Mouse (Mus musculus): ENCODE measurements around the gene Dhdh. TPM values are rescaled to one million over a fixed set of nuclear protein-coding genes. Genes with fewer than 3 reads are reported as not detected.
"Not testable (repeated sequence)": the region's sequence is repeated elsewhere in the genome, so short reads cannot be mapped to it uniquely, and the experiment has no call there.

Dhdh gene
- polyA plus RNA-seq, 1 experiment from 2014 or later: 3.2 TPM

GRCm38 (mm10) chr7:45461781-45462180 lies 26.8 kb downstream of the Dhdh start:
- WGBS: 81% methylated on average over 4 of the region's 4 CpGs
- no peak overlapping the region for H3K4me3 ChIP-seq (ENCODE audit: low read depth, low read length)
- peaks cover 31% of the 10 kb centered on the region for H3K4me1 ChIP-seq (ENCODE audit: control insufficient read depth, insufficient read depth, low read length)
- peak overlapping the region; percentile 63 for H3K27ac ChIP-seq (replicated peaks; ENCODE audit: low read depth, low read length)
- H3K9me3 ChIP-seq (ENCODE audit: control insufficient read depth, low read length): no peaks in the 10 kb centered on the region
- DNase-seq (ENCODE audit: low spot score) (no peak), ATAC-seq (ENCODE audit: low read depth) (no peak)
- no peak overlapping the region for H3K9ac ChIP-seq (ENCODE audit: low read depth, low read length)
- no peaks in the 10 kb centered on the region for H3K27me3 ChIP-seq (replicated peaks; ENCODE audit: control insufficient read depth, insufficient read depth, low read length)
- peaks cover 61% of the 10 kb centered on the region for H3K36me3 ChIP-seq (ENCODE audit: control insufficient read depth, insufficient read depth, low read length)
- no peak overlapping the region for H3K4me2 ChIP-seq (ENCODE audit: low read depth, low read length)

GRCm38 (mm10) chr7:45461326-45461725 lies 27.3 kb downstream of the Dhdh start:
- no peak for ATAC-seq (ENCODE audit: low read depth)
- Histone ChIP-seq H3K36me3 (ENCODE audit: control insufficient read depth, insufficient read depth, low read length) (peaks cover 64% of the 10 kb centered on the region), H3K9ac (ENCODE audit: low read depth, low read length) (0 out of 2 replicates have a peak overlapping the region, but pooled peaks have one; percentile 25), H3K4me2 (ENCODE audit: low read depth, low read length) (no peak overlapping the region; the same call in 1 of the 2 replicates), H3K27ac (replicated peaks; ENCODE audit: low read depth, low read length) (peak overlapping the region; percentile 78), H3K4me3 (ENCODE audit: low read depth, low read length) (no peak overlapping the region), H3K27me3 (replicated peaks; ENCODE audit: control insufficient read depth, insufficient read depth, low read length) (no peaks in the 10 kb centered on the region), H3K9me3 (ENCODE audit: control insufficient read depth, low read length) (no peaks in the 10 kb centered on the region), H3K4me1 (ENCODE audit: control insufficient read depth, insufficient read depth, low read length) (peaks cover 31% of the 10 kb centered on the region)
- WGBS: 42% methylated on average over 5 of the region's 5 CpGs
- no peak for DNase-seq (ENCODE audit: low spot score)

DNA sequence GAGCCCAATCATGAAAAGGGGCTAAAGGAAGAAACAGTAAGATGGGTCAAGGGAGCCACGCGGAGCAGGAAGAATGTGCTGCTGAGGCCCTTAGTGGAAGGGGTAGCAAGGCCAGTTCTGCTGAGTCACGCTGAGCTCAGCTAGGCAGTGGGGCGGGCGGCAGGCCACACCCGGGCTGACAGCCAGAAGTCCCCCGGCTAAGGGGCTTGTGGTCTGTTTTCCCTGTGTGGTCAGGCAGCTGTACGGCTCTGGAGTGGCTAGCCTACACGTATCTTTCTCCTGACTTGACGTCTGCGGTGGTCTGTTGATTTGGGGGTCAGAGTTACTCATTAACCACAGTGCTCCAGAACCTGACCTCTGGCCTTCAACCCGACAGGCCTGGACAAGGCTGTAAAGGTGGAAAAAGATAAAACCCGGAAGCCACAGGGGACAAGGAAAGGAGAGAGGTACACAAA lies 27.7 kb downstream of the Dhdh start:
- peak overlapping the region; percentile 48 for H3K9ac ChIP-seq (ENCODE audit: low read depth, low read length)
- peak; percentile 89 for DNase-seq (ENCODE audit: low spot score)
- peaks cover 68% of the 10 kb centered on the region for H3K36me3 ChIP-seq (ENCODE audit: control insufficient read depth, insufficient read depth, low read length)

GRCm38 (mm10) chr7:45460377-45460776 lies 28.2 kb downstream of the Dhdh start:
- Histone ChIP-seq H3K4me1 (ENCODE audit: control insufficient read depth, insufficient read depth, low read length) (peaks cover 24% of the 10 kb centered on the region), H3K27ac (replicated peaks; ENCODE audit: low read depth, low read length) (peak overlapping the region; percentile 78), H3K36me3 (ENCODE audit: control insufficient read depth, insufficient read depth, low read length) (peaks cover 73% of the 10 kb centered on the region), H3K9me3 (ENCODE audit: control insufficient read depth, low read length) (no peaks in the 10 kb centered on the region), H3K9ac (ENCODE audit: low read depth, low read length) (peak overlapping the region; percentile 48), H3K27me3 (replicated peaks; ENCODE audit: control insufficient read depth, insufficient read depth, low read length) (no peaks in the 10 kb centered on the region), H3K4me3 (ENCODE audit: low read depth, low read length) (peak overlapping the region; percentile 60), H3K4me2 (ENCODE audit: low read depth, low read length) (peak overlapping the region; percentile 68)
- WGBS: 66% methylated on average over 7 of the region's 7 CpGs
- ATAC-seq (ENCODE audit: low read depth) (no peak), DNase-seq (ENCODE audit: low spot score) (no peak)

More for the DNA sequence above, 27.7 kb downstream of the Dhdh start:
- WGBS: 17% methylated on average over 13 of the region's 13 CpGs
- peak; percentile 4; the same call in 1 of the 2 replicates for ATAC-seq (ENCODE audit: low read depth)
- peak overlapping the region; percentile 68 for H3K4me2 ChIP-seq (ENCODE audit: low read depth, low read length)
- H3K27ac ChIP-seq (replicated peaks; ENCODE audit: low read depth, low read length): peak overlapping the region; percentile 78
- H3K27me3 ChIP-seq (replicated peaks; ENCODE audit: control insufficient read depth, insufficient read depth, low read length): no peaks in the 10 kb centered on the region
- 0 out of 2 replicates have a peak overlapping the region, but pooled peaks have one; percentile 60 for H3K4me3 ChIP-seq (ENCODE audit: low read depth, low read length)
- H3K9me3 ChIP-seq (ENCODE audit: control insufficient read depth, low read length): no peaks in the 10 kb centered on the region
- H3K4me1 ChIP-seq (ENCODE audit: control insufficient read depth, insufficient read depth, low read length): peaks cover 29% of the 10 kb centered on the region

DNA sequence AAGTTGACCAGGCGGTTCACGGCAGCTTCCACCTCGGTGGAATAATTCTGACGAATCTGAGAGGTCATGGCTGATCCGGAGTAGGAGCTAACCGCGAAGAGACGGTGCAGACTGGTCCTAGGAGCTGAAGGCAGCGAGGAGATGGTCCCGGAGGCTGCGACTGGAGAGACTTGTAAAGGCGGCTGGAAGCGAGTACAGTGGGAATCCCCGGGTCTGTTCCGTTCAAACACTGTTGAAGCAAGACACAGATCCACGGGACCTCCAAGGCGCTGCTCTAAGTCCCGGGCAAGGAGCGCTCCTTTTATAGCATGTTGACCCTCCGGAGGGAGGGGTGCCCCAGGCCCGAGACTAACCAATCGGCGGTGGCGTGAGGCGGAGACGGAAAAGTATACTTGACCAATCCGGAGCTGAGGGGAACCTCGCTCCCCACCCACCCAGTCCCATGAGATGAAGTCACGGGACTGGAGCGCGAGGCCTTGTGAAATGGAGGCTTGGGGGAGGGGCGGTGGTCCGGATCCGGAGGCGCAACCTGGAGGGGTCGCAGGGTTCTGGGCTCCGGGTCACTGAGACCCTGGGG lies 29.0 kb downstream of the Dhdh start, which contains the start of gene Ftl1:
Gene Ftl1 (minus strand): TSS at position 321 of the 577 bp plus-strand sequence.
- WGBS: 0% methylated on average over 21 of the region's 37 CpGs
- H3K36me3 ChIP-seq (ENCODE audit: control insufficient read depth, insufficient read depth, low read length): peaks cover 73% of the 10 kb centered on the region
- peak; percentile 94 for ATAC-seq (ENCODE audit: low read depth)

DNA sequence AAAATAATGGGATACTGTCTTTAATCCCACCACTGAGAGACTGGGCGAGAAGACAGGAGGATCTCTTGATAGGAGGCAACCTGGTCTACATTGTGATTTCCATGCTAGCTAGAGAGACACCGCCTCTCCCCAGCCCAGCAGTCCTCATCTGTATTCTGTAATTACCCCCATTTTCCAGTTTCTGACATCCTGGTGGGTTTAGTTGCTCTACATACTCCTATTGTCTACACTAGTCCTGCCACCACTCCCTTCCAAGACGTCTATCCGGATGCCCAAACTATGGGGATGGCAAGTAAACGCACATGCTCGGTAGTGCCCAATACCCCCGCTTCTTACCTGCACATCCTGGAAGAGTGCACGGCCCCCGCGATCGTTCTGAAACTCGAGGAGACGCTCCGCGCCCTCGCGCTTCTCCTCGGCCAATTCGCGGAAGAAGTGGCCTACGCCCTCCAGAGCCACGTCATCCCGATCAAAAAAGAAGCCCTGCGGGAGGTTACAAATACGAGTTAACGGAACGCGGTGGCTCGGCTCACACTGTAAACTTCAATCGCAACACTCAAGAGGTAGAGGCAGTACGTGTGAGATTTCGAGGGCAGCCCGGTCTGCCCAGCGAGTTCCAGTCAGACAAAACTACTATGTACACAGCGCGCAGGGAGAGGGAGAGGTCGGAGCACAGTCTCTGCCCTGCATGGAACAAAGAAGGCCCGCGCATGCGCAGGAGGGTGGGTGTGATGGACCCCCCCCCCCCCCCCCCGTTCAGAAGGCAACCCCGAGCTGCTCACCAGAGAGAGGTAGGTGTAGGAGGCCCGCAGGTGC lies 29.6 kb downstream of the Dhdh start:
- peak overlapping the region; percentile 60 for H3K4me3 ChIP-seq (ENCODE audit: low read depth, low read length)
- H3K27ac ChIP-seq (replicated peaks; ENCODE audit: low read depth, low read length): peak overlapping the region; percentile 94
- DNase-seq (ENCODE audit: low spot score) (peak; percentile 92), ATAC-seq (ENCODE audit: low read depth) (peak; percentile 75)
- no peaks in the 10 kb centered on the region for H3K9me3 ChIP-seq (ENCODE audit: control insufficient read depth, low read length)
- H3K9ac ChIP-seq (ENCODE audit: low read depth, low read length): peak overlapping the region; percentile 82
- H3K4me2 ChIP-seq (ENCODE audit: low read depth, low read length): peak overlapping the region; percentile 68
- peaks cover 24% of the 10 kb centered on the region for H3K4me1 ChIP-seq (ENCODE audit: control insufficient read depth, insufficient read depth, low read length)
- peaks cover 73% of the 10 kb centered on the region for H3K36me3 ChIP-seq (ENCODE audit: control insufficient read depth, insufficient read depth, low read length)
- under 1% methylated on average over 39 of the region's 43 CpGs for WGBS
- no peaks in the 10 kb centered on the region for H3K27me3 ChIP-seq (replicated peaks; ENCODE audit: control insufficient read depth, insufficient read depth, low read length)

More for the DNA sequence above, 29.0 kb downstream of the Dhdh start, which contains the start of gene Ftl1:
- peaks cover 24% of the 10 kb centered on the region for H3K4me1 ChIP-seq (ENCODE audit: control insufficient read depth, insufficient read depth, low read length)
- peak within 1 kb of the TSS; percentile 94 for H3K27ac ChIP-seq (replicated peaks; ENCODE audit: low read depth, low read length)
- peak; percentile 100 for DNase-seq (ENCODE audit: low spot score)
- not testable (repeated sequence) for H3K9me3 ChIP-seq (ENCODE audit: control insufficient read depth, low read length); H3K27me3 ChIP-seq (replicated peaks; ENCODE audit: control insufficient read depth, insufficient read depth, low read length)
- peak within 1 kb of the TSS; percentile 60 for H3K4me3 ChIP-seq (ENCODE audit: low read depth, low read length)
- peak within 1 kb of the TSS; percentile 68 for H3K4me2 ChIP-seq (ENCODE audit: low read depth, low read length)
- H3K9ac ChIP-seq (ENCODE audit: low read depth, low read length): peak within 1 kb of the TSS; percentile 82

DNA sequence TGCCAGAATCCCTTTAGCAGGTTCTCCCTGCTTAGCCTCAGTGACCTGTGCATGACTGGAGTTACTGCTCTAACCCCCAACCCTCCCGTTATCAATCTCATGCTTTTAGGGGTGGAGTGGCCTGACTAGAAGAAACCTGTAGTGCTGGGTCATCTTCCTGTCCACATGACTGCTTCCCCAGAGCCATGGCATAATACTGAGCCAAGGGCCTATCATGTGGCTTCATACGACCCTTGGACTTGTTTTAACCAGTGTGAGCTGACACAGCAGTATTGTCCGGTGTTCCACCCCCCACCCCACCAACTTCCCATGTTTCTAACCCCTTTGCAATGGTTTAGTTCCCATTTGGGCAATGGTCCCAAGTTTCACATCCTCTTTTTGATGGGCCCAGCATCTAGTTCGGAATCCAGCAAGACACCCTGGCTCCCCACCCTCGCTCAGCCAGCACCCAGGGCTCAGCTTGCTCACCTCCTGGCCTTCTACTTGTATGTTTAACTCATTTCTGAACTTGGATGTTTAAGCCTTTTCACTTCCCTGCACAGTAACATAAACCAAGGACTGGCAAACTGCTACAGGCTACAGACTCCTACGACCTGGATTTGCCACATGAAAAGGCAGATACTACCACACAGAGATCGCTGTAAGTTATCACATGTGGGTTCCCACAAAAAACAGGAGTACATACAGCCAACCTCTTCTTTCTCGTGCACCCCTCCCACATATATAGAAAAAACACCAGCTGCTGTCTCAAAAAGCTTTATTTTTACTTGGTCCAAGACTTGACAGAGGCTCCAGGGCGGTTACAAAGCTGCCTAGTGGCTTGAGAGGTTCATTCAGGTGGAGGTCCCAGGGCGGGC lies 31.2 kb downstream of the Dhdh start:
- peak overlapping the region; percentile 60 for H3K4me3 ChIP-seq (ENCODE audit: low read depth, low read length)
- peaks cover 69% of the 10 kb centered on the region for H3K36me3 ChIP-seq (ENCODE audit: control insufficient read depth, insufficient read depth, low read length)
- peak overlapping the region; percentile 58 for H3K27ac ChIP-seq (replicated peaks; ENCODE audit: low read depth, low read length)
- H3K4me1 ChIP-seq (ENCODE audit: control insufficient read depth, insufficient read depth, low read length): peaks cover 24% of the 10 kb centered on the region
- no peaks in the 10 kb centered on the region for H3K9me3 ChIP-seq (ENCODE audit: control insufficient read depth, low read length)
- peak overlapping the region; percentile 68 for H3K4me2 ChIP-seq (ENCODE audit: low read depth, low read length)
- ATAC-seq (ENCODE audit: low read depth): no peak
- 51% methylated on average over 9 of the region's 10 CpGs for WGBS
- DNase-seq (ENCODE audit: low spot score): no peak
- H3K9ac ChIP-seq (ENCODE audit: low read depth, low read length): peak overlapping the region; percentile 82
- H3K27me3 ChIP-seq (replicated peaks; ENCODE audit: control insufficient read depth, insufficient read depth, low read length): no peaks in the 10 kb centered on the region

- DNase-seq (ENCODE audit: low spot score) (no peak), ATAC-seq (ENCODE audit: low read depth) (no peak)
- 0 out of 2 replicates have a peak overlapping the region, but pooled peaks have one; percentile 82 for H3K9ac ChIP-seq (ENCODE audit: low read depth, low read length)
- peaks cover 69% of the 10 kb centered on the region for H3K36me3 ChIP-seq (ENCODE audit: control insufficient read depth, insufficient read depth, low read length)
- no peaks in the 10 kb centered on the region for H3K27me3 ChIP-seq (replicated peaks; ENCODE audit: control insufficient read depth, insufficient read depth, low read length)
- 0 out of 2 replicates have a peak overlapping the region, but pooled peaks have one; percentile 58 for H3K27ac ChIP-seq (replicated peaks; ENCODE audit: low read depth, low read length)
- 0 out of 2 replicates have a peak overlapping the region, but pooled peaks have one; percentile 60 for H3K4me3 ChIP-seq (ENCODE audit: low read depth, low read length)
- WGBS: 48% methylated on average over 9 of the region's 9 CpGs
- peaks cover 21% of the 10 kb centered on the region for H3K4me1 ChIP-seq (ENCODE audit: control insufficient read depth, insufficient read depth, low read length)
- H3K4me2 ChIP-seq (ENCODE audit: low read depth, low read length): peak overlapping the region; percentile 68
- H3K9me3 ChIP-seq (ENCODE audit: control insufficient read depth, low read length): no peaks in the 10 kb centered on the region
Measured at GRCm38 (mm10) chr7:45456721-45457203, 31.8 kb downstream of the Dhdh start.

Data from embryonic facial prominence, embryonic 14.5 days (tissue).